ENCODE assay signal across 27 mouse cellular contexts in genomic region chr13:92940610-92941009, GRCm38 (mm10).
A peak's percentile ranks its signal among the peaks of the same experiment; 100 is the strongest.
DNase-seq lines count a peak whose midpoint lies in the region; ATAC-seq lines count a peak whose summit lies in the region.
"Had no signal": no experiment of that assay in that cellular context is flagged by ENCODE, and none has a peak within 500 bp of the region (broad histone marks: within the 10 kb centered on the region; RNA-seq: fewer than 3 reads in every experiment).

No protein-coding gene starts in this region.

- peak; percentile 90 for ATAC-seq in megakaryocyte, adult 5-6 weeks (ENCODE audit: poor library complexity, severe bottlenecking)
- ATAC-seq in kidney, embryonic 15.5 days (replicated peaks; ENCODE audit: low FRiP score), result no peak
- ATAC-seq in midbrain, embryonic 11.5 days (ENCODE audit: low FRiP score), result no peak
- ATAC-seq: forebrain, embryonic 13.5 days; midbrain, embryonic 15.5 days had no signal

- no peak overlapping the region for H3K4me2 ChIP-seq in kidney, embryonic 15.5 days
- H3K4me2 ChIP-seq in midbrain, embryonic 11.5 days, result no peak overlapping the region
- H3K4me2 ChIP-seq: forebrain, embryonic 13.5 days; heart, embryonic 15.5 days; hindbrain, embryonic 12.5 days; limb, embryonic 15.5 days; lung, embryonic 14.5 days; midbrain, embryonic 15.5 days; neural tube, embryonic 12.5 days had no signal

- no peaks in the 10 kb centered on the region for H3K4me1 ChIP-seq in kidney, embryonic 15.5 days
- no peaks in the 10 kb centered on the region for H3K4me1 ChIP-seq in midbrain, embryonic 11.5 days (ENCODE audit: control insufficient read depth, insufficient read depth, low read length)
- H3K4me1 ChIP-seq: forebrain, embryonic 13.5 days; heart, embryonic 15.5 days; hindbrain, embryonic 12.5 days; limb, embryonic 10.5 days; limb, embryonic 15.5 days; midbrain, embryonic 15.5 days; neural tube, embryonic 12.5 days had no signal

- no peaks in the 10 kb centered on the region for H3K27me3 ChIP-seq in splenic B cell, adult 2 months (ENCODE audit: control insufficient read depth, insufficient read depth, low read length, poor library complexity, severe bottlenecking)
- no peaks in the 10 kb centered on the region for H3K27me3 ChIP-seq in kidney, embryonic 15.5 days
- no peaks in the 10 kb centered on the region for H3K27me3 ChIP-seq in midbrain, embryonic 11.5 days (ENCODE audit: control insufficient read depth, insufficient read depth, low read length)
- H3K27me3 ChIP-seq: forebrain, embryonic 13.5 days; heart, embryonic 15.5 days; hindbrain, embryonic 12.5 days; limb, embryonic 15.5 days; midbrain, embryonic 15.5 days; neural tube, embryonic 12.5 days had no signal

- DNase-seq in spleen, postnatal 36 days (ENCODE audit: low spot score in 2 of 2), result peak; percentile 15 to 23
- DNase-seq in spleen, postnatal 4 days (ENCODE audit: low spot score in 2 of 2), result no peak
- peak; percentile 39 for DNase-seq in MEL-GATA-1-ER (ENCODE audit: extremely low read depth, low read depth)
- DNase-seq in splenic B cell, adult 2 months (ENCODE audit: low read depth, low spot score), result peak; percentile 40
- DNase-seq in midbrain, embryonic 11.5 days (ENCODE audit: low spot score, missing footprints), result no peak
- DNase-seq in layer of hippocampus, adult 11-12 months (ENCODE audit: low spot score), result no peak
- DNase-seq: adrenal gland, postnatal 36 days; cerebellum, adult 9-10 months; gastrocnemius, postnatal 14 days; heart, adult 11 months; kidney, adult 11 months; kidney, postnatal 36 days; layer of hippocampus, postnatal 36 days; lung, embryonic 14.5 days; lung, postnatal 4 days; thymus, postnatal 14 days had no signal

- H3K4me3 ChIP-seq in kidney, embryonic 15.5 days (replicated peaks), result no peak overlapping the region
- no peak overlapping the region for H3K4me3 ChIP-seq in midbrain, embryonic 11.5 days (ENCODE audit: low read depth, low read length)
- H3K4me3 ChIP-seq: forebrain, embryonic 13.5 days; heart, embryonic 10.5 days; heart, embryonic 15.5 days; hindbrain, embryonic 12.5 days; limb, embryonic 10.5 days; limb, embryonic 15.5 days; midbrain, embryonic 15.5 days; neural tube, embryonic 12.5 days had no signal

- no peaks in the 10 kb centered on the region for H3K9me3 ChIP-seq in kidney, embryonic 15.5 days (replicated peaks)
- H3K9me3 ChIP-seq in midbrain, embryonic 11.5 days (ENCODE audit: control insufficient read depth, low read length), result no peaks in the 10 kb centered on the region
- H3K9me3 ChIP-seq: forebrain, embryonic 13.5 days; heart, embryonic 10.5 days; heart, embryonic 15.5 days; hindbrain, embryonic 12.5 days; limb, embryonic 10.5 days; limb, embryonic 15.5 days; midbrain, embryonic 15.5 days; neural tube, embryonic 12.5 days had no signal

- no peak overlapping the region for H3K9ac ChIP-seq in kidney, embryonic 15.5 days
- no peak overlapping the region for H3K9ac ChIP-seq in midbrain, embryonic 11.5 days (ENCODE audit: low read length)
- H3K9ac ChIP-seq: forebrain, embryonic 13.5 days; heart, embryonic 15.5 days; hindbrain, embryonic 12.5 days; limb, embryonic 15.5 days; liver, embryonic 14.5 days; lung, embryonic 14.5 days; midbrain, embryonic 15.5 days; neural tube, embryonic 12.5 days had no signal

- H3K36me3 ChIP-seq in splenic B cell, adult 2 months (ENCODE audit: control insufficient read depth, insufficient read depth, low read length, poor library complexity, severe bottlenecking), result no peaks in the 10 kb centered on the region
- no peaks in the 10 kb centered on the region for H3K36me3 ChIP-seq in kidney, embryonic 15.5 days
- no peaks in the 10 kb centered on the region for H3K36me3 ChIP-seq in midbrain, embryonic 11.5 days (ENCODE audit: control insufficient read depth, insufficient read depth, low read length)
- H3K36me3 ChIP-seq: heart, embryonic 10.5 days; heart, embryonic 15.5 days; hindbrain, embryonic 12.5 days; limb, embryonic 10.5 days; limb, embryonic 15.5 days; midbrain, embryonic 15.5 days; neural tube, embryonic 12.5 days had no signal

- 79% methylated on average over 6 of the region's 6 CpGs for WGBS in kidney, embryonic 15.5 days
- 85% methylated on average over 6 of the region's 6 CpGs for WGBS in midbrain, embryonic 11.5 days

- H3K27ac ChIP-seq in kidney, embryonic 15.5 days, result no peak overlapping the region
- no peak overlapping the region for H3K27ac ChIP-seq in midbrain, embryonic 11.5 days (ENCODE audit: low read depth, low read length)
- H3K27ac ChIP-seq: forebrain, embryonic 13.5 days; heart, embryonic 10.5 days; heart, embryonic 15.5 days; hindbrain, embryonic 12.5 days; limb, embryonic 10.5 days; limb, embryonic 15.5 days; liver, embryonic 14.5 days; midbrain, embryonic 15.5 days; neural tube, embryonic 12.5 days had no signal

Comparison
In these comparisons a context has a peak if more than half of its experiments do, and no peak if none do; other contexts are left out.
1. DNase-seq: peak in spleen, postnatal 36 days (2 of 2), MEL-GATA-1-ER (single experiment) and splenic B cell, adult 2 months (single experiment); none in spleen, postnatal 4 days (0 of 2), midbrain, embryonic 11.5 days (single experiment) and layer of hippocampus, adult 11-12 months (single experiment).